Mouse (Mus musculus): Measurements from ENCODE around the gene Dhx34. TPM values are rescaled to one million over a fixed set of nuclear protein-coding genes. Genes with fewer than 3 reads are reported as not detected.

Dhx34 gene
- polyA plus RNA-seq, 1 experiment from 2014 or later = 17.3 TPM

GRCm38 (mm10) chr7:16150191-16151145, 71.4 kb downstream of the Dhx34 start:
- no peak overlapping the region for H3K4me2 ChIP-seq (ENCODE audit: low read length)
- no peak overlapping the region for H3K4me3 ChIP-seq (ENCODE audit: low read depth, low read length)
- no peaks in the 10 kb centered on the region for H3K9me3 ChIP-seq (ENCODE audit: control insufficient read depth, low read length)
- no peak overlapping the region for H3K9ac ChIP-seq (ENCODE audit: low read length)
- DNase-seq (ENCODE audit: low spot score) = no peak
- H3K27ac ChIP-seq (ENCODE audit: low read depth) = no peak overlapping the region
- ATAC-seq (replicated peaks; ENCODE audit: low FRiP score, low TSS enrichment, low read depth) = no peak
- H3K36me3 ChIP-seq (ENCODE audit: control insufficient read depth, insufficient read depth, low read length) = no peaks in the 10 kb centered on the region
- H3K4me1 ChIP-seq (replicated peaks; ENCODE audit: control insufficient read depth, insufficient read depth, low read length) = no peaks in the 10 kb centered on the region
- WGBS = 72% methylated on average over 9 of the region's 9 CpGs
- 0 out of 2 replicates have a peak, but pooled peaks cover 6% of the 10 kb centered on the region for H3K27me3 ChIP-seq (replicated peaks; ENCODE audit: control insufficient read depth, insufficient read depth, low read length)

GRCm38 (mm10) chr7:16149241-16149640, 72.6 kb downstream of the Dhx34 start:
- no peak for ATAC-seq (replicated peaks; ENCODE audit: low FRiP score, low TSS enrichment, low read depth)
- Histone ChIP-seq H3K27ac (ENCODE audit: low read depth) (no peak overlapping the region), H3K4me2 (ENCODE audit: low read length) (no peak overlapping the region), H3K4me1 (replicated peaks; ENCODE audit: control insufficient read depth, insufficient read depth, low read length) (no peaks in the 10 kb centered on the region), H3K9me3 (ENCODE audit: control insufficient read depth, low read length) (no peaks in the 10 kb centered on the region), H3K27me3 (replicated peaks; ENCODE audit: control insufficient read depth, insufficient read depth, low read length) (0 out of 2 replicates have a peak, but pooled peaks cover 6% of the 10 kb centered on the region), H3K36me3 (ENCODE audit: control insufficient read depth, insufficient read depth, low read length) (no peaks in the 10 kb centered on the region), H3K4me3 (ENCODE audit: low read depth, low read length) (no peak overlapping the region), H3K9ac (ENCODE audit: low read length) (no peak overlapping the region)
- WGBS = 56% methylated on average over 5 of the region's 5 CpGs
- no peak for DNase-seq (ENCODE audit: low spot score)

DNA sequence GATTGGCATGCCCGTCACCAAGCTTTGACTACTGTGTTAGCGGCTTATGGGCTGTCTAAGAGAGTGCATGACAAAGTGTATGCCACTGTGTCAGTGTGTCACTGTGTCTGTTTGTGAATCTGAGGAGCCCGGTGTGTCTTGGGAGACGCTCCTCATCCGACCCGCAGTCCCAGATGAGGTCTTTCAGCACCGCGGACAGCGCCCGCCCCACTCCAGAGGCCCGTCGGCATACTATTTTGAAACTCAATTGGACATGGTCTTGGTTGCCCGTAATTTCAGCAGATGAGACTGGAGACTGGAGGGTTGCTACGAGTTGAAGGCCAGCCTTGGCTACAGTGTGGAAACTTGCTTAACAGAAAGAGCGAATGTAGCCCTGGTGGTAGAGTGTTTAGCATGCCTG, 74.2 kb downstream of the Dhx34 start:
- Histone ChIP-seq H3K27me3 (replicated peaks; ENCODE audit: control insufficient read depth, insufficient read depth, low read length) (0 out of 2 replicates have a peak, but pooled peaks cover 6% of the 10 kb centered on the region), H3K27ac (ENCODE audit: low read depth) (no peak overlapping the region), H3K4me3 (ENCODE audit: low read depth, low read length) (no peak overlapping the region), H3K4me2 (ENCODE audit: low read length) (no peak overlapping the region), H3K9me3 (ENCODE audit: control insufficient read depth, low read length) (no peaks in the 10 kb centered on the region), H3K36me3 (ENCODE audit: control insufficient read depth, insufficient read depth, low read length) (no peaks in the 10 kb centered on the region), H3K4me1 (replicated peaks; ENCODE audit: control insufficient read depth, insufficient read depth, low read length) (no peaks in the 10 kb centered on the region), H3K9ac (ENCODE audit: low read length) (no peak overlapping the region)
- DNase-seq (ENCODE audit: low spot score) (peak; percentile 92), ATAC-seq (replicated peaks; ENCODE audit: low FRiP score, low TSS enrichment, low read depth) (no peak)
- 15% methylated on average over 15 of the region's 15 CpGs for WGBS

Other genes with a start within 250 kb of the Dhx34 start
- gene Bicra, start 174.1 kb downstream of the Dhx34 start, polyA plus RNA-seq (2014; fragmentation: Nextera tagmentation; extraction: Ambion mirVana) = 6.8 and 7.4 TPM in 2 replicates
- gene Zfp541, start 160.2 kb downstream of the Dhx34 start, polyA plus RNA-seq (2014; fragmentation: Nextera tagmentation; extraction: Ambion mirVana) = 0.04 TPM in 2 replicates
- gene Napa, start 123.6 kb downstream of the Dhx34 start, polyA plus RNA-seq (2014; fragmentation: Nextera tagmentation; extraction: Ambion mirVana) = 206 and 208 TPM in 2 replicates
- 28.1 and 32.7 TPM in 2 replicates for gene Kptn, start 102.1 kb downstream of the Dhx34 start, polyA plus RNA-seq (2014; fragmentation: Nextera tagmentation; extraction: Ambion mirVana)
- gene Slc8a2, start 92.2 kb downstream of the Dhx34 start, polyA plus RNA-seq (2014; fragmentation: Nextera tagmentation; extraction: Ambion mirVana) = 0.23 and 0.38 TPM in 2 replicates
- gene Meis3, start 46.9 kb downstream of the Dhx34 start, polyA plus RNA-seq (2014; fragmentation: Nextera tagmentation; extraction: Ambion mirVana) = 47.0 and 48.6 TPM in 2 replicates
- gene C5ar2, start 22.1 kb upstream of the Dhx34 start, polyA plus RNA-seq (2014; fragmentation: Nextera tagmentation; extraction: Ambion mirVana) = 0.09 TPM in 1 of 2 replicates, not detected in the other
- gene C5ar1, start 37.5 kb upstream of the Dhx34 start, polyA plus RNA-seq (2014; fragmentation: Nextera tagmentation; extraction: Ambion mirVana) = 1.8 and 2.3 TPM in 2 replicates
- gene Inafm1, start 51.6 kb upstream of the Dhx34 start, polyA plus RNA-seq (2014; fragmentation: Nextera tagmentation; extraction: Ambion mirVana) = 16.0 and 18.1 TPM in 2 replicates
- 14.4 and 19.0 TPM in 2 replicates for gene Ccdc9, start 64.8 kb upstream of the Dhx34 start, polyA plus RNA-seq (2014; fragmentation: Nextera tagmentation; extraction: Ambion mirVana)
- 4.1 and 4.9 TPM in 2 replicates for gene Bbc3, start 86.4 kb upstream of the Dhx34 start, polyA plus RNA-seq (2014; fragmentation: Nextera tagmentation; extraction: Ambion mirVana)
- gene Sae1, start 165.8 kb upstream of the Dhx34 start, polyA plus RNA-seq (2014; fragmentation: Nextera tagmentation; extraction: Ambion mirVana) = 294 and 315 TPM in 2 replicates
- gene Zc3h4, start 178.9 kb upstream of the Dhx34 start, polyA plus RNA-seq (2014; fragmentation: Nextera tagmentation; extraction: Ambion mirVana) = 16.4 TPM in 2 replicates
- 54.1 and 67.2 TPM in 2 replicates for gene Tmem160, start 230.7 kb upstream of the Dhx34 start, polyA plus RNA-seq (2014; fragmentation: Nextera tagmentation; extraction: Ambion mirVana)

Data from intestine, embryonic 14.5 days (tissue).